ENCODE assay signal across 24 mouse cellular contexts in genomic region chr3:105548074-105548771, GRCm38 (mm10).
DNase-seq lines count a peak whose midpoint lies in the region; ATAC-seq and TF ChIP-seq lines count a peak whose summit lies in the region.
"Had no signal": no experiment of that assay in that cellular context is flagged by ENCODE, and none has a peak within 500 bp of the region (broad histone marks: within the 10 kb centered on the region; RNA-seq: fewer than 3 reads in every experiment).

No protein-coding gene starts in this region.

- no peak overlapping the region for H3K9ac ChIP-seq in forebrain, embryonic 11.5 days (ENCODE audit: low read length)
- no peak overlapping the region for H3K9ac ChIP-seq in forebrain, embryonic 13.5 days
- H3K9ac ChIP-seq: heart, embryonic 13.5 days; limb, embryonic 13.5 days; liver, embryonic 12.5 days; midbrain, embryonic 12.5 days had no signal

- no peaks in the 10 kb centered on the region for H3K36me3 ChIP-seq in forebrain, embryonic 11.5 days (ENCODE audit: control insufficient read depth, insufficient read depth, low read length)
- H3K36me3 ChIP-seq in forebrain, embryonic 13.5 days (ENCODE audit: poor library complexity, severe bottlenecking): no peaks in the 10 kb centered on the region
- no peaks in the 10 kb centered on the region for H3K36me3 ChIP-seq in heart, embryonic 10.5 days
- H3K36me3 ChIP-seq: forebrain, embryonic 10.5 days; heart, embryonic 13.5 days; limb, embryonic 13.5 days; liver, embryonic 12.5 days; midbrain, embryonic 12.5 days had no signal

- no peak overlapping the region for H3K4me2 ChIP-seq in forebrain, embryonic 11.5 days (ENCODE audit: low read depth, low read length, severe bottlenecking)
- no peak overlapping the region for H3K4me2 ChIP-seq in forebrain, embryonic 13.5 days
- H3K4me2 ChIP-seq: heart, embryonic 13.5 days; limb, embryonic 13.5 days; liver, embryonic 12.5 days; midbrain, embryonic 12.5 days had no signal

- ATAC-seq in forebrain, embryonic 11.5 days (replicated peaks; ENCODE audit: low FRiP score): 0 out of 2 replicates have a peak, but pooled peaks have one; percentile 21
- ATAC-seq in forebrain, embryonic 13.5 days: no peak
- ATAC-seq: activated CD4-positive, CD25-positive, alpha-beta regulatory T cell, adult 4 months; hindbrain, postnatal 0 days; intestine, embryonic 16.5 days; liver, embryonic 12.5 days had no signal

- no peak for DNase-seq in forebrain, embryonic 11.5 days (ENCODE audit: low spot score)
- peak; percentile 34 to 55 for DNase-seq in heart, adult 9 months (ENCODE audit: low spot score in 2 of 2)
- DNase-seq in heart, embryonic 10.5 days (ENCODE audit: low spot score): no peak
- no peak for DNase-seq in layer of hippocampus, adult 2 months (ENCODE audit: low spot score in 2 of 2)
- DNase-seq in layer of hippocampus, adult 8-10 months (ENCODE audit: low spot score in 2 of 2): no peak
- DNase-seq in kidney, postnatal 36 days: peak; percentile 29 to 42
- no peak for DNase-seq in ovary, postnatal 36 days (ENCODE audit: low spot score)
- DNase-seq: adrenal gland, adult 8-10 months; cerebellum, adult 11-12 months; cerebellum, postnatal 10 days; gastrocnemius, adult 2 months; lung, adult 18-20 months; lung, postnatal 10 days; right cerebral cortex, postnatal 14 days; spleen, adult 18-20 months had no signal

- no peaks in the 10 kb centered on the region for H3K27me3 ChIP-seq in forebrain, embryonic 11.5 days (ENCODE audit: control insufficient read depth, insufficient read depth, low read length)
- H3K27me3 ChIP-seq in forebrain, embryonic 13.5 days: no peaks in the 10 kb centered on the region
- H3K27me3 ChIP-seq in heart, embryonic 10.5 days (ENCODE audit: insufficient read depth, poor library complexity, severe bottlenecking): peaks cover 17% of the 10 kb centered on the region
- H3K27me3 ChIP-seq: heart, embryonic 13.5 days; limb, embryonic 13.5 days; liver, embryonic 12.5 days; midbrain, embryonic 12.5 days had no signal

- H3K27ac ChIP-seq in forebrain, embryonic 11.5 days (ENCODE audit: low read depth, low read length): no peak overlapping the region
- H3K27ac ChIP-seq in forebrain, embryonic 13.5 days: no peak overlapping the region
- H3K27ac ChIP-seq in heart, embryonic 10.5 days: no peak overlapping the region
- peak overlapping the region; percentile 28; the same call in 1 of the 2 replicates for H3K27ac ChIP-seq in layer of hippocampus, adult 2 months
- H3K27ac ChIP-seq: forebrain, embryonic 10.5 days; gastrocnemius, adult 2 months; heart, embryonic 13.5 days; hindbrain, postnatal 0 days; limb, embryonic 13.5 days; liver, embryonic 12.5 days; midbrain, embryonic 12.5 days had no signal

- no peak overlapping the region for H3K4me3 ChIP-seq in forebrain, embryonic 11.5 days (ENCODE audit: low read depth, low read length)
- H3K4me3 ChIP-seq in forebrain, embryonic 13.5 days: no peak overlapping the region
- H3K4me3 ChIP-seq in heart, embryonic 10.5 days: no peak overlapping the region
- H3K4me3 ChIP-seq in layer of hippocampus, adult 2 months: no peak overlapping the region
- H3K4me3 ChIP-seq: forebrain, embryonic 10.5 days; gastrocnemius, adult 2 months; heart, embryonic 13.5 days; limb, embryonic 13.5 days; liver, embryonic 12.5 days; midbrain, embryonic 12.5 days had no signal

- H3K9me3 ChIP-seq in forebrain, embryonic 11.5 days (ENCODE audit: control insufficient read depth, low read length): no peaks in the 10 kb centered on the region
- no peaks in the 10 kb centered on the region for H3K9me3 ChIP-seq in forebrain, embryonic 13.5 days (replicated peaks)
- no peaks in the 10 kb centered on the region for H3K9me3 ChIP-seq in heart, embryonic 10.5 days
- H3K9me3 ChIP-seq: forebrain, embryonic 10.5 days; heart, embryonic 13.5 days; limb, embryonic 13.5 days; liver, embryonic 12.5 days; midbrain, embryonic 12.5 days had no signal

- H3K4me1 ChIP-seq in forebrain, embryonic 11.5 days (replicated peaks; ENCODE audit: control insufficient read depth, insufficient read depth, low read length): no peaks in the 10 kb centered on the region
- peaks cover 12% of the 10 kb centered on the region for H3K4me1 ChIP-seq in forebrain, embryonic 13.5 days
- H3K4me1 ChIP-seq in heart, embryonic 10.5 days: peaks cover 35% of the 10 kb centered on the region
- H3K4me1 ChIP-seq: limb, embryonic 13.5 days; liver, embryonic 12.5 days had no signal

- 81% methylated on average over 11 of the region's 11 CpGs for WGBS in forebrain, embryonic 11.5 days
- WGBS in forebrain, embryonic 13.5 days: 83% methylated on average over 11 of the region's 11 CpGs
- 67% methylated on average over 11 of the region's 11 CpGs for WGBS in heart, embryonic 10.5 days

- no peak for TF ChIP-seq CTCF in layer of hippocampus, adult 2 months (conservative IDR thresholded peaks at IDR 0.05)

Comparison
In these comparisons a context has a peak if more than half of its experiments do, and no peak if none do; other contexts are left out.
1. DNase-seq: peak in heart, adult 9 months (2 of 2) and kidney, postnatal 36 days (2 of 2); none in forebrain, embryonic 11.5 days (single experiment), heart, embryonic 10.5 days (single experiment), layer of hippocampus, adult 2 months (0 of 2), layer of hippocampus, adult 8-10 months (0 of 2) and ovary, postnatal 36 days (single experiment).